Mouse (Mus musculus) liver, postnatal 0 days (tissue): ENCODE measurements at regions not wholly inside any gene's neighbourhood (a gene's known extent, or its start where the extent isn't known, plus 50 kb on each side); places are given as distances from the start of the nearest gene placed in this dataset.

Source experiments
- ATAC-seq: fragments of 200-750 bp; cut with Nextera tagmentation; 2 replicates; pipeline ENCODE4 v1.8.0; 2017; ENCODE audit warnings: mild to moderate bottlenecking, moderate library complexity
- DNase-seq: peaks from one replicate; pipeline ENCODE4 v3.0.0-alpha.2; 2016
- H3K27ac ChIP-seq: fragments of 300-500 bp; sonication (generic); 2 replicates; pipeline ENCODE4 v1.5.1; 2014; ENCODE audit warnings: antibody characterized with exemption, moderate library complexity, mild to moderate bottlenecking, low read depth
- H3K27me3 ChIP-seq: fragments of 300-500 bp; sonication (generic); 2 replicates; pipeline ENCODE4 v1.6.1; 2014; ENCODE audit warnings: low read length, control low read depth, mixed read lengths; ENCODE audit not compliant: insufficient read depth
- H3K36me3 ChIP-seq: fragments of 300-500 bp; sonication (generic); replicated peaks from 2 replicates; pipeline ENCODE4 v1.6.1; 2014; ENCODE audit warnings: mild to moderate bottlenecking, control low read depth, low read length, moderate library complexity, mixed read lengths; ENCODE audit not compliant: insufficient read depth
- H3K4me1 ChIP-seq: fragments of 300-500 bp; sonication (generic); 2 replicates; pipeline ENCODE4 v1.6.1; 2014; ENCODE audit warnings: antibody characterized with exemption, mild to moderate bottlenecking, control low read depth; ENCODE audit not compliant: insufficient read depth
- H3K4me2 ChIP-seq: fragments of 300-500 bp; sonication (generic); 2 replicates; pipeline ENCODE4 v1.6.1; 2014; ENCODE audit warnings: low read depth, mild to moderate bottlenecking, low read length, moderate library complexity, mixed read lengths
- H3K4me3 ChIP-seq: fragments of 300-500 bp; sonication (generic); 2 replicates; pipeline ENCODE4 v1.5.1; 2014; ENCODE audit warnings: low read depth, low read length
- H3K9ac ChIP-seq: fragments of 300-500 bp; sonication (generic); replicated peaks from 2 replicates; pipeline ENCODE4 v1.6.1; 2014; ENCODE audit warnings: mild to moderate bottlenecking, moderate library complexity
- H3K9me3 ChIP-seq: fragments of 300-500 bp; sonication (generic); 2 replicates; pipeline ENCODE4 v1.6.1; 2016; ENCODE audit warnings: mild to moderate bottlenecking, control low read depth, low read length, mixed read lengths
- CTCF ChIP-seq: sonication (generic); IDR thresholded peaks from 2 replicates; pipeline ENCODE4 v1.5.1; 2016; ENCODE audit warnings: antibody characterized with exemption, low read depth
- EP300 ChIP-seq: IDR thresholded peaks from 2 replicates; pipeline ENCODE4 v1.6.1; 2016; ENCODE audit warnings: antibody characterized with exemption, low read depth, mild to moderate bottlenecking
- WGBS: fragments of 180-500 bp; shearing (Covaris S2); extraction: QIAGEN DNeasy Blood & Tissue Kit; methylation state at CpG from one replicate; pipeline ENCODE4 v1.1.7; 2014; ENCODE audit not compliant: insufficient replicate concordance; 5-methylcytosine and 5-hydroxymethylcytosine counted together

GRCm38 (mm10) chr2:57492116-57492515 lies 254.7 kb downstream of the Gpd2 start:
- H3K4me3 ChIP-seq: no peak overlapping the region
- no peak overlapping the region for H3K27ac ChIP-seq
- DNase-seq (no peak), ATAC-seq (no peak)
- H3K27me3 ChIP-seq: no peaks in the 10 kb centered on the region
- H3K36me3 ChIP-seq: no peaks in the 10 kb centered on the region
- TF ChIP-seq CTCF: no peak
- no peak for TF ChIP-seq EP300
- no peak overlapping the region for H3K4me2 ChIP-seq
- WGBS: 28% methylated on average over 4 of the region's 4 CpGs
- no peak overlapping the region for H3K9ac ChIP-seq
- no peaks in the 10 kb centered on the region for H3K9me3 ChIP-seq
- no peaks in the 10 kb centered on the region for H3K4me1 ChIP-seq

GRCm38 (mm10) chr2:57492914-57493621 lies 255.6 kb downstream of the Gpd2 start:
- 67% methylated on average over 6 of the region's 6 CpGs for WGBS
- DNase-seq (no peak), ATAC-seq (no peak)
- TF ChIP-seq CTCF: no peak
- no peak for TF ChIP-seq EP300
- H3K27ac ChIP-seq: no peak overlapping the region
- H3K9me3 ChIP-seq: no peaks in the 10 kb centered on the region
- no peaks in the 10 kb centered on the region for H3K27me3 ChIP-seq
- H3K9ac ChIP-seq: no peak overlapping the region
- H3K36me3 ChIP-seq: no peaks in the 10 kb centered on the region
- no peak overlapping the region for H3K4me3 ChIP-seq
- H3K4me2 ChIP-seq: no peak overlapping the region
- no peaks in the 10 kb centered on the region for H3K4me1 ChIP-seq

- 36% methylated on average over 2 of the region's 2 CpGs for WGBS
- Histone ChIP-seq H3K9me3 (no peaks in the 10 kb centered on the region), H3K27me3 (no peaks in the 10 kb centered on the region), H3K4me3 (no peak overlapping the region), H3K9ac (no peak overlapping the region), H3K27ac (no peak overlapping the region), H3K4me1 (no peaks in the 10 kb centered on the region), H3K4me2 (no peak overlapping the region), H3K36me3 (no peaks in the 10 kb centered on the region)
- TF ChIP-seq CTCF: no peak
- TF ChIP-seq EP300: no peak
- no peak for DNase-seq
- no peak for ATAC-seq
These were observed 259.0 kb downstream of the Gpd2 start for GRCm38 (mm10) chr2:57496315-57496954.

GRCm38 (mm10) chr2:57497933-57498332 lies 260.5 kb downstream of the Gpd2 start:
- Histone ChIP-seq H3K27me3 (no peaks in the 10 kb centered on the region), H3K36me3 (no peaks in the 10 kb centered on the region), H3K9me3 (no peaks in the 10 kb centered on the region), H3K4me3 (no peak overlapping the region), H3K4me2 (no peak overlapping the region), H3K9ac (no peak overlapping the region), H3K4me1 (no peaks in the 10 kb centered on the region), H3K27ac (no peak overlapping the region)
- ATAC-seq (no peak), DNase-seq (no peak)
- TF ChIP-seq EP300: no peak
- no peak for TF ChIP-seq CTCF
- 59% methylated on average over 1 of the region's 1 CpGs for WGBS

- WGBS: 60% methylated on average over 2 of the region's 2 CpGs
- Histone ChIP-seq H3K36me3 (no peaks in the 10 kb centered on the region), H3K4me3 (no peak overlapping the region), H3K27ac (no peak overlapping the region), H3K4me2 (no peak overlapping the region), H3K4me1 (no peaks in the 10 kb centered on the region), H3K9me3 (no peaks in the 10 kb centered on the region), H3K9ac (no peak overlapping the region), H3K27me3 (no peaks in the 10 kb centered on the region)
- DNase-seq (no peak), ATAC-seq (no peak)
- no peak for TF ChIP-seq CTCF
- no peak for TF ChIP-seq EP300
These were observed 267.2 kb downstream of the Gpd2 start for GRCm38 (mm10) chr2:57504678-57505077.

- no peaks in the 10 kb centered on the region for H3K4me1 ChIP-seq
- no peak overlapping the region for H3K9ac ChIP-seq
- no peaks in the 10 kb centered on the region for H3K27me3 ChIP-seq
- H3K4me3 ChIP-seq: no peak overlapping the region
- no peak for ATAC-seq
- no peak overlapping the region for H3K27ac ChIP-seq
- TF ChIP-seq CTCF (no peak), EP300 (no peak)
- no peak for DNase-seq
- no peak overlapping the region for H3K4me2 ChIP-seq
- no peaks in the 10 kb centered on the region for H3K9me3 ChIP-seq
- WGBS: 83% methylated on average over 3 of the region's 3 CpGs
- no peaks in the 10 kb centered on the region for H3K36me3 ChIP-seq
These were observed 285.0 kb downstream of the Gpd2 start for GRCm38 (mm10) chr2:57522465-57522864.
